Mouse (Mus musculus): Measurements from ENCODE around the gene Olfr94. TPM values are rescaled to one million over a fixed set of nuclear protein-coding genes. Genes with fewer than 3 reads are reported as not detected.

Gene Olfr94
- polyA plus RNA-seq, 1 experiment from 2014 or later, result 0.12 TPM

GRCm38 (mm10) chr17:37203917-37204236 is 3.1 kb upstream of the Olfr94 start:
- Histone ChIP-seq H3K4me1 (no peaks in the 10 kb centered on the region), H3K36me3 (no peaks in the 10 kb centered on the region), H3K27ac (replicated peaks) (no peak overlapping the region), H3K9ac (no peak overlapping the region), H3K4me3 (replicated peaks) (no peak overlapping the region), H3K4me2 (replicated peaks) (no peak overlapping the region), H3K27me3 (peaks cover 8% of the 10 kb centered on the region; the same call in 1 of the 2 replicates), H3K9me3 (replicated peaks) (no peaks in the 10 kb centered on the region)
- WGBS, result 27% methylated on average over 3 of the region's 3 CpGs
- no peak for ATAC-seq (ENCODE audit: insufficient number of reproducible peaks, low FRiP score, low TSS enrichment, low read depth)

DNA sequence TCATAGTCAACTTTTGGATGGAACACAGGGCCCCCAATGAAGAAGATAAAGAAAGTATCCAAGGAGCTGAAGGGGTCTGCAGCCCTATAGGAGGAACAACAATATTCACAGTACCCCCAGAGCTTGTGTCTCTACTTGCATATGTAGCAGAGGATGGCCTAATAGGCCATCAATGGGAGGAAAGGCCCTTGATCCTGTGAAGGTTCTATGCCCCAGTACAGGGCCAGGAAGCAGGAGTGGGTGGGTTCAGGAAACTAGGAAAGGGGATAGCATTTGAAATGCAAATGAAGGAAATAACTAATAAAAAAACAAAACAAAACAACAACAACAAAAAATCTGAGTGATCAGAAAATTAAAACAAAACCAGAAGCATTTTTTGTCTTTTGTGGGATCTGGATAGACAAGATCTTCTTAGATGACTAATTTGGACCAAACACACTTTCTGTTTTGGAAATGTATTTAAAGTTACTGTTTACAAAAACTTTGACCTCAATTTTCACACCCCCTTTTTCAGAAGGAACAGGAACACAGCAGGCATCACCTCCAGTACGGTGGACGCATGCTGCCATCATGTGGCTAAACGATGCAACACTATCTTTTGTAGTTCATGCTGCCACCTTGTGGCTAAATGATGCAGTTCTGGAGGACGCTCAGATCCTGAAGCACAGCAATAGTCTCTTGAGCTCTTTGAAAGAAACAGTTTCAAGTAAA is 2.6 kb upstream of the Olfr94 start:
- ATAC-seq (ENCODE audit: insufficient number of reproducible peaks, low FRiP score, low TSS enrichment, low read depth), result no peak
- WGBS, result 0% methylated on average over 4 of the region's 4 CpGs
- no peak overlapping the region for H3K4me3 ChIP-seq (replicated peaks)
- peaks cover 14% of the 10 kb centered on the region for H3K27me3 ChIP-seq
- no peaks in the 10 kb centered on the region for H3K36me3 ChIP-seq
- H3K4me2 ChIP-seq (replicated peaks), result no peak overlapping the region
- no peaks in the 10 kb centered on the region for H3K9me3 ChIP-seq (replicated peaks)
- H3K27ac ChIP-seq (replicated peaks), result no peak overlapping the region
- H3K4me1 ChIP-seq, result no peaks in the 10 kb centered on the region
- no peak overlapping the region for H3K9ac ChIP-seq

DNA sequence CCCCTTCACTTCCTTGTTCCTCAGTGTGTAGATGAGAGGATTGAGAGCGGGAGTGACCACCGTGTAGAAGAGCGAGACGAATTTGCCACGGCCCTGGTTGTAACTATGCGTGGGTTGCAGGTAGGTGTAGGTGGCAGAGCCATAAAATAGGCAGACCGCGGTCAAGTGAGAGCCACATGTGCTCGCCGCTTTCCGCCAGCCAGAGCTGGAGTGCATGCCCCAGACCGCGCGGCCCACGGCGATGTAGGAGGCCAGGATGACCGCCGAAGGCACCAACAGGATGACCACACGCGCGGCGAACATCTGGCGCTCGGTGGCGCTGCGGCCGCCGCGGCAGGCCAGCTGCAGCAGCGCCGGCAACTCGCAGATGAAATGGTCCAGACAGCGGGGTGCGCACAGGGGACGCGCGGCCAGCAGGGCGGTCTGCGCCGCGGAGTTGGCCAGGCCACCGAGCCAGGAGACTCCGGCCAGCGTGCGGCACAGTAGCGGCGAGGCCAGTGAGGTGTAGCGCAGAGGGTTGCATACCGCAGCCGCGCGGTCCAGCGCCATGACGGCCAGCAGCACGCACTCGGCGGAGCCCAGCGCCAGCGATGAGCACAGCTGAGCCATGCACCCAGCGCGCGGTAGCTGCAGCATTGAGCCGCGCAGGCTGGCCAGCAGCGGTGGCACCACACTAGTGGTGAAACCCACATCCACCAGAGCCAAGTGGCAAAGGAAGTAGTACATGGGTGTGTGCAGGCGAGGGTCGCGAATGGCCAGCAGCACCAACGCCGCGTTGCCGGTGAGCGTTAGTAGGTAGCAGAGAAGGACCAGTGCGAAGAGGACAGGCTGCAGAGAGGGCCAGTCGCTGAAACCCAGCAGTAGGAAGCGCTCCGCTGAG is 3.7 kb downstream of the Olfr94 start:
- WGBS, result 1% methylated on average over 77 of the region's 77 CpGs
- Histone ChIP-seq H3K4me3 (replicated peaks) (peak overlapping the region; percentile 46), H3K9ac (no peak overlapping the region), H3K9me3 (replicated peaks) (no peaks in the 10 kb centered on the region), H3K4me1 (0 out of 2 replicates have a peak, but pooled peaks cover 4% of the 10 kb centered on the region), H3K4me2 (replicated peaks) (peak overlapping the region; percentile 89), H3K27ac (replicated peaks) (no peak overlapping the region), H3K36me3 (no peaks in the 10 kb centered on the region), H3K27me3 (peaks cover 49% of the 10 kb centered on the region)
- ATAC-seq (ENCODE audit: insufficient number of reproducible peaks, low FRiP score, low TSS enrichment, low read depth), result peak; percentile 76

GRCm38 (mm10) chr17:37194782-37195181 is 6.0 kb downstream of the Olfr94 start:
- no peak for ATAC-seq (ENCODE audit: insufficient number of reproducible peaks, low FRiP score, low TSS enrichment, low read depth)
- Histone ChIP-seq H3K36me3 (no peaks in the 10 kb centered on the region), H3K4me3 (replicated peaks) (no peak overlapping the region), H3K27ac (replicated peaks) (no peak overlapping the region), H3K4me2 (replicated peaks) (no peak overlapping the region), H3K9ac (no peak overlapping the region), H3K27me3 (peaks cover 41% of the 10 kb centered on the region), H3K9me3 (replicated peaks) (no peaks in the 10 kb centered on the region), H3K4me1 (0 out of 2 replicates have a peak, but pooled peaks cover 4% of the 10 kb centered on the region)
- 76% methylated on average over 5 of the region's 5 CpGs for WGBS

DNA sequence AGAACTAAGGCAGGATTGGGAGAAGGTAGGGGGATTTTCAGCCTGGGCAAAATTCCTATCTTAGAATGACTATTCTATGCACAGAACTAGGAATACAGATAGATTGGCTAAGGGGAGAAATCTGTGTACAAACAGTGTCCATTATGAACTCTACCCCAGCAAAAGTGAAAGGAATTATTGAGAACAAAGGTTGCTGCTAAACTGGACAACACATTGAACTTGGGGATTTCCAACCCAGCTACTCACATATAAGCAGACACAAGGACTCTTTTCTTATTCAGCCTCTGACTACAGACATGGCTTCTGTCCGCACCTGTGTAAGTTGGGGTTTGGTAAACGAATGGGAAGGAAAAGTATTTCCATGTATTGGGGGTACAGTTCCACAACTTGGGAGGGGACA is 7.1 kb downstream of the Olfr94 start, which contains the start of gene Ubd:
Ubd (plus strand) TSS at position 237 of the 400 bp plus-strand sequence.
- ATAC-seq (ENCODE audit: insufficient number of reproducible peaks, low FRiP score, low TSS enrichment, low read depth), result no peak
- 80% methylated on average over 2 of the region's 2 CpGs for WGBS

GRCm38 (mm10) chr17:37193032-37193431 is 7.8 kb downstream of the Olfr94 start:
- Histone ChIP-seq H3K9me3 (replicated peaks) (no peaks in the 10 kb centered on the region), H3K9ac (no peak overlapping the region), H3K27ac (replicated peaks) (no peak overlapping the region), H3K4me2 (replicated peaks) (no peak overlapping the region), H3K4me3 (replicated peaks) (no peak overlapping the region), H3K4me1 (0 out of 2 replicates have a peak, but pooled peaks cover 4% of the 10 kb centered on the region), H3K36me3 (no peaks in the 10 kb centered on the region), H3K27me3 (peaks cover 32% of the 10 kb centered on the region)
- ATAC-seq (ENCODE audit: insufficient number of reproducible peaks, low FRiP score, low TSS enrichment, low read depth), result no peak

More for the DNA sequence above, 7.1 kb downstream of the Olfr94 start, which contains the start of gene Ubd:
- H3K4me2 ChIP-seq (replicated peaks), result no peak within 1 kb of the TSS
- H3K4me3 ChIP-seq (replicated peaks), result no peak within 1 kb of the TSS
- H3K36me3 ChIP-seq, result no peaks in the 10 kb centered on the region
- H3K27me3 ChIP-seq, result peaks cover 38% of the 10 kb centered on the region
- 0 out of 2 replicates have a peak, but pooled peaks cover 4% of the 10 kb centered on the region for H3K4me1 ChIP-seq
- no peaks in the 10 kb centered on the region for H3K9me3 ChIP-seq (replicated peaks)
- H3K9ac ChIP-seq, result no peak within 1 kb of the TSS
- no peak within 1 kb of the TSS for H3K27ac ChIP-seq (replicated peaks)

GRCm38 (mm10) chr17:37190711-37191110 is 10.1 kb downstream of the Olfr94 start:
- Histone ChIP-seq H3K27me3 (peaks cover 10% of the 10 kb centered on the region; the same call in 1 of the 2 replicates), H3K4me1 (no peaks in the 10 kb centered on the region), H3K9ac (no peak overlapping the region), H3K4me2 (replicated peaks) (no peak overlapping the region), H3K27ac (replicated peaks) (no peak overlapping the region), H3K4me3 (replicated peaks) (no peak overlapping the region), H3K9me3 (replicated peaks) (no peaks in the 10 kb centered on the region), H3K36me3 (no peaks in the 10 kb centered on the region)
- WGBS, result 28% methylated on average over 2 of the region's 2 CpGs
- ATAC-seq (ENCODE audit: insufficient number of reproducible peaks, low FRiP score, low TSS enrichment, low read depth), result no peak

DNA sequence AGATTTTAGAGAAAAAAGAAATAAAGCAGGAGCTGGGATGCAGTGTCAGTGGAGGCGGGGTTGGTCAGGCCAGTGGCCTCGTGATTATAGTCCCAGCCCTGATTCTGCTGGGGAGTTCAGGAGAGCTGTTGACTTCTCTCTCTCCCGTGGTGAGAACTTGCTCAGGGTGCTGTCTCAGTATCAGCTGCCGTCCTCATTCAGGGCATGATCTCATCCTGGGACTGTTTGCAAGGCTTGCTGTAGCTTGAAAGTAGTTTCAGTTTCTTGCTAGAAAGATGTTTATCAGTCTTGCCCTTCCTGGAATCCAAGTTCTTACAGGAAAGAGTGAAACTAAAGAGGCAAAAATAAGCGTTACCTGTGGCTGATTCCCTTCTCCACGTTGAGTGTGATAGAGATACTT is 15.3 kb downstream of the Olfr94 start:
- Histone ChIP-seq H3K4me3 (replicated peaks) (no peak overlapping the region), H3K27me3 (no peaks in the 10 kb centered on the region), H3K4me2 (replicated peaks) (no peak overlapping the region), H3K9ac (no peak overlapping the region), H3K36me3 (no peaks in the 10 kb centered on the region), H3K4me1 (no peaks in the 10 kb centered on the region), H3K9me3 (replicated peaks) (no peaks in the 10 kb centered on the region), H3K27ac (replicated peaks) (no peak overlapping the region)
- WGBS, result 43% methylated on average over 6 of the region's 6 CpGs
- no peak for ATAC-seq (ENCODE audit: insufficient number of reproducible peaks, low FRiP score, low TSS enrichment, low read depth)

- no peak for ATAC-seq (ENCODE audit: insufficient number of reproducible peaks, low FRiP score, low TSS enrichment, low read depth)
Measured at GRCm38 (mm10) chr17:37161394-37161793, 39.4 kb downstream of the Olfr94 start, which contains the start of gene Olfr93. Gene Olfr93, minus strand, starts transcription at chr17:37161494.

More at GRCm38 (mm10) chr17:37161394-37161793, 39.4 kb downstream of the Olfr94 start, which contains the start of gene Olfr93:
- H3K4me1 ChIP-seq, result no peaks in the 10 kb centered on the region
- no peak within 1 kb of the TSS for H3K27ac ChIP-seq (replicated peaks)
- H3K9ac ChIP-seq, result no peak within 1 kb of the TSS
- H3K36me3 ChIP-seq, result no peaks in the 10 kb centered on the region
- H3K9me3 ChIP-seq (replicated peaks), result no peaks in the 10 kb centered on the region
- no peak within 1 kb of the TSS for H3K4me2 ChIP-seq (replicated peaks)
- H3K27me3 ChIP-seq, result no peaks in the 10 kb centered on the region
- H3K4me3 ChIP-seq (replicated peaks), result no peak within 1 kb of the TSS

Measured in embryonic facial prominence, embryonic 15.5 days (tissue).